In the genomic region with DNA sequence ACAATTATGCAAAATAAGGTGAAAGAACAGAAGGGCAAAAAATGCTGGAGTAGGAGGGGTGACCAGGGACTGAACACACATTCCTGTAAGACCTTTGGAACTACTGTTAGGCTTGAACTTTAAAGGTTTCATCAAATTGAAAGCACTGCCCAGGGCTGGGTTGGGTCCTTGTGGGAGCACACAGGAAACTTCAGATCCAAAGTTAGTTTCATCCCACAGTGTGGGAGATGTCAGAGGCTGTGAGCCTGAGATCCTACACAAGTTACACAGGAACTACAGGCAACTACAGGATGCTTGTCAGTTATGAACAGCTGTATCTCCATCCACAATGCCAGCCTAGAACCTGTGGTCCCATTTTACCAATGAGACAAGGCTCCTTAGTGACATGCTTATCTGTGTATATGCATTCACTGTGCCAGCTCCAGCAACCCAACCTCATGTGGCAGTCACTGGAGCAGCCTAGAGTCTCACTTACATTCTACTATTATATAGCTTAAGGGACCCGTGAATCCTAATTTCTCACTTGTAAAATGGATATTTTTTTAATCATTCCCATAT, we compare ENCODE assay signal across 18 mouse cellular contexts.
DNase-seq lines count a peak whose midpoint lies in the region; ATAC-seq lines count a peak whose summit lies in the region.
"Had no signal": no experiment of that assay in that cellular context is flagged by ENCODE, and none has a peak within 500 bp of the region (broad histone marks: within the 10 kb centered on the region; RNA-seq: fewer than 3 reads in every experiment).

No protein-coding gene starts in this region.

- ATAC-seq in kidney, embryonic 15.5 days (replicated peaks; ENCODE audit: low FRiP score), result no peak
- ATAC-seq in liver, embryonic 11.5 days (replicated peaks; ENCODE audit: low FRiP score), result 0 out of 2 replicates have a peak, but pooled peaks have one; percentile 33
- ATAC-seq in megakaryocyte-erythroid progenitor cell, adult 5-6 weeks (replicated peaks; ENCODE audit: low FRiP score, low TSS enrichment, poor library complexity, severe bottlenecking), result peak; percentile 53

- WGBS in kidney, embryonic 15.5 days, result 89% methylated on average over 1 of the region's 1 CpGs
- WGBS in liver, embryonic 11.5 days, result 84% methylated on average over 1 of the region's 1 CpGs

- no peak overlapping the region for H3K4me2 ChIP-seq in kidney, embryonic 15.5 days
- no peak overlapping the region for H3K4me2 ChIP-seq in liver, embryonic 11.5 days
- H3K4me2 ChIP-seq: embryonic facial prominence, embryonic 15.5 days; forebrain, embryonic 12.5 days; heart, embryonic 12.5 days; limb, embryonic 13.5 days; midbrain, embryonic 15.5 days had no signal

- no peak overlapping the region for H3K27ac ChIP-seq in kidney, embryonic 15.5 days
- no peak overlapping the region for H3K27ac ChIP-seq in liver, embryonic 11.5 days (ENCODE audit: low read depth, low read length)
- H3K27ac ChIP-seq: embryonic facial prominence, embryonic 15.5 days; forebrain, embryonic 12.5 days; layer of hippocampus, adult 2 months; limb, embryonic 13.5 days; midbrain, embryonic 15.5 days; stomach, postnatal 0 days had no signal

- no peaks in the 10 kb centered on the region for H3K27me3 ChIP-seq in kidney, embryonic 15.5 days
- no peaks in the 10 kb centered on the region for H3K27me3 ChIP-seq in liver, embryonic 11.5 days (replicated peaks; ENCODE audit: control insufficient read depth, insufficient read depth, low read length)
- H3K27me3 ChIP-seq: embryonic facial prominence, embryonic 15.5 days; forebrain, embryonic 12.5 days; heart, embryonic 12.5 days; limb, embryonic 13.5 days; megakaryocyte, embryonic 14.5 days; midbrain, embryonic 15.5 days had no signal

- H3K4me1 ChIP-seq in kidney, embryonic 15.5 days, result 0 out of 2 replicates have a peak, but pooled peaks cover 7% of the 10 kb centered on the region
- H3K4me1 ChIP-seq in liver, embryonic 11.5 days (replicated peaks; ENCODE audit: control insufficient read depth, insufficient read depth, low read length), result peaks cover 3% of the 10 kb centered on the region; the same call in 1 of the 2 replicates

- no peaks in the 10 kb centered on the region for H3K9me3 ChIP-seq in kidney, embryonic 15.5 days (replicated peaks)
- no peaks in the 10 kb centered on the region for H3K9me3 ChIP-seq in liver, embryonic 11.5 days (ENCODE audit: control insufficient read depth, low read length)
- H3K9me3 ChIP-seq: embryonic facial prominence, embryonic 15.5 days; forebrain, embryonic 12.5 days; heart, embryonic 12.5 days; limb, embryonic 13.5 days; megakaryocyte, embryonic 14.5 days; midbrain, embryonic 15.5 days had no signal

- H3K4me3 ChIP-seq in kidney, embryonic 15.5 days (replicated peaks), result no peak overlapping the region
- H3K4me3 ChIP-seq in liver, embryonic 11.5 days (ENCODE audit: low read depth, low read length), result no peak overlapping the region
- H3K4me3 ChIP-seq: embryonic facial prominence, embryonic 15.5 days; forebrain, embryonic 12.5 days; heart, embryonic 12.5 days; layer of hippocampus, adult 2 months; limb, embryonic 13.5 days; megakaryocyte, embryonic 14.5 days; midbrain, embryonic 15.5 days had no signal

- no peak overlapping the region for H3K9ac ChIP-seq in kidney, embryonic 15.5 days
- H3K9ac ChIP-seq in liver, embryonic 11.5 days (ENCODE audit: low read depth, low read length), result no peak overlapping the region
- H3K9ac ChIP-seq: embryonic facial prominence, embryonic 15.5 days; forebrain, embryonic 12.5 days; forebrain, postnatal 0 days; heart, embryonic 12.5 days; limb, embryonic 13.5 days; midbrain, embryonic 15.5 days had no signal

- DNase-seq in heart, adult 11 months, result peak; percentile 77
- no peak for DNase-seq in heart, postnatal 4 days
- DNase-seq in kidney, adult 9 months, result peak; percentile 39
- no peak for DNase-seq in liver, embryonic 11.5 days (ENCODE audit: low spot score)
- DNase-seq in cerebellum, adult 11-12 months, result no peak
- DNase-seq: thymus, adult 2 months; thymus, postnatal 36 days had no signal

- H3K36me3 ChIP-seq in kidney, embryonic 15.5 days, result no peaks in the 10 kb centered on the region
- H3K36me3 ChIP-seq in liver, embryonic 11.5 days (ENCODE audit: control insufficient read depth, insufficient read depth, low read length), result no peaks in the 10 kb centered on the region
- H3K36me3 ChIP-seq: embryonic facial prominence, embryonic 15.5 days; forebrain, embryonic 12.5 days; heart, embryonic 12.5 days; limb, embryonic 13.5 days; midbrain, embryonic 15.5 days had no signal

Comparison
In these comparisons a context has a peak if more than half of its experiments do, and no peak if none do; other contexts are left out.
1. DNase-seq: peak in heart, adult 11 months (single experiment) and kidney, adult 9 months (single experiment); none in heart, postnatal 4 days (single experiment), liver, embryonic 11.5 days (single experiment) and cerebellum, adult 11-12 months (single experiment).